Mouse (Mus musculus) embryonic facial prominence, embryonic 13.5 days (tissue): Measurements from ENCODE around the gene Meis2. TPM values are rescaled to one million over a fixed set of nuclear protein-coding genes. Genes with fewer than 3 reads are reported as not detected.
A peak's percentile ranks its signal among the peaks of the same experiment; 100 is the strongest.

Experiments
- ATAC-seq: fragments of 200-750 bp; cut with Nextera tagmentation; 2 replicates; pipeline ENCODE4 v1.8.0; 2017; ENCODE audit warnings: low read depth; ENCODE audit not compliant: insufficient number of reproducible peaks, insufficient read depth, low FRiP score, low TSS enrichment
- H3K27ac ChIP-seq: fragments of 300-500 bp; sonication (generic); 2 replicates; pipeline ENCODE4 v1.5.1; 2015; ENCODE audit warnings: moderate library complexity, mild to moderate bottlenecking, inconsistent platforms
- H3K27me3 ChIP-seq: fragments of 300-500 bp; sonication (generic); 2 replicates; pipeline ENCODE4 v1.6.1; 2015; ENCODE audit warnings: mild to moderate bottlenecking, inconsistent platforms
- H3K36me3 ChIP-seq: fragments of 300-500 bp; sonication (generic); 2 replicates; pipeline ENCODE4 v1.6.1; 2015; ENCODE audit warnings: mild to moderate bottlenecking, inconsistent platforms
- H3K4me1 ChIP-seq: fragments of 300-500 bp; sonication (generic); 2 replicates; pipeline ENCODE4 v1.6.1; 2015; ENCODE audit warnings: inconsistent platforms
- H3K4me2 ChIP-seq: fragments of 300-500 bp; sonication (generic); 2 replicates; pipeline ENCODE4 v1.6.1; 2015; ENCODE audit warnings: moderate library complexity, mild to moderate bottlenecking, inconsistent platforms
- H3K4me3 ChIP-seq: fragments of 300-500 bp; sonication (generic); 2 replicates; pipeline ENCODE4 v1.5.1; 2015; ENCODE audit warnings: mild to moderate bottlenecking, inconsistent platforms
- H3K9ac ChIP-seq: fragments of 300-500 bp; sonication (generic); 2 replicates; pipeline ENCODE4 v1.6.1; 2015; ENCODE audit warnings: mild to moderate bottlenecking, inconsistent platforms
- H3K9me3 ChIP-seq: fragments of 300-500 bp; sonication (generic); 2 replicates; pipeline ENCODE4 v1.6.1; 2016; ENCODE audit warnings: inconsistent platforms
- whole genome bisulfite sequencing: fragments of 180-500 bp; shearing (Covaris S2); methylation state at CpG from one replicate; pipeline ENCODE4 v1.1.7; 2015; ENCODE audit warnings: mixed read lengths; 5-methylcytosine and 5-hydroxymethylcytosine counted together
- polyA plus RNA-seq: library from polyadenylated mRNA; unstranded; fragments of >200 nt; fragmentation: Nextera tagmentation; extraction: Ambion mirVana; gene quantifications from 2 replicates; pipeline ENCODE4 v1.2.1, GENCODE M21; 2015

Meis2 gene
- polyA plus RNA-seq, 1 experiment from 2014 or later, result 43.1 TPM

DNA sequence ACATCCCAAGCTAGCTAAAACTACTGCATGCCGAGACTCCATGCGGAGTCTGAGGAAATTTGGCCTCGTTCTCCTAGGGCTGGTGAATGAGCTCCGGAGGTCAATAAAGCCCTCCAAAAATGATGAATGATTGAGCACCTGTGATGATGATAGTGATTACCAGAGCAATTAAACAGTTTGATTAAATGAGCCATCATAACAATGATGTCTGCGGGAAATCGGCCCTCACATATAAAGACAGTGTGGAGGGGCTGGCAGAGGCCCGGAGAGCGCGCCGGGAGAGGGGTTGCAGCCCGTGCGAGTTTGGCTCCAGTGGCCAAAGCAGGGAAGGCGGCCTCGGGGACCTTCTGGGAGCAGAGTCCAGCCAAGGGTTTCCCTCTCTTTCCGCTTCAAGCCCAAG is 2.1 kb upstream of the Meis2 start:
- Histone ChIP-seq H3K27ac (peak overlapping the region; percentile 94), H3K9ac (peak overlapping the region; percentile 77), H3K4me2 (peak overlapping the region; percentile 72), H3K9me3 (no peaks in the 10 kb centered on the region), H3K27me3 (peaks cover 46% of the 10 kb centered on the region), H3K36me3 (no peaks in the 10 kb centered on the region), H3K4me3 (peak overlapping the region; percentile 62), H3K4me1 (peaks cover 14% of the 10 kb centered on the region)
- WGBS, result 2% methylated on average over 15 of the region's 15 CpGs
- no peak for ATAC-seq

DNA sequence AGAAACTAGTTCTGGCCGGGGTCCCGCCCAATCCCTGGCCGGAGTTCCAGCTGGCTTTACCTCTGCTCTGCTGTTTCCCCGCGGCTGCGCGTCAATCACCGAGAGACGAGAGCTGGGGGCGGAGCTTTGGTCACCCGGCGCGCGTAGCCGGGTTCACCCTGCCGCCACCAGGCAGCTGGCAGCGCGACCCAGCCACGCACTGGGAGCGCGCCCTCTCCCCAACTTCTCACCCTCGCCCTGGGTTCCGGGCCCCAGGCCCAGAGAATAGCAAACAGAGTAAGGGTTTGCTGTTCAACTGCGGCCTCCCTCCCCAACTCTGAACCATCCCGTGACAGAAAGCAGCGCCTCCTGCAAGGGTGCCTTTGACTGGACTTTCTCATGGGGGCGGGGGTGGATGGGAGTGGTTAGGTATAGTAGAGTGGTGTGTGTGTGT is 1.4 kb upstream of the Meis2 start:
- Histone ChIP-seq H3K4me1 (peaks cover 17% of the 10 kb centered on the region), H3K27ac (peak overlapping the region; percentile 94), H3K4me3 (peak overlapping the region; percentile 62), H3K9me3 (no peaks in the 10 kb centered on the region), H3K36me3 (no peaks in the 10 kb centered on the region), H3K27me3 (peaks cover 39% of the 10 kb centered on the region), H3K9ac (peak overlapping the region; percentile 77), H3K4me2 (peak overlapping the region; percentile 72)
- WGBS, result under 1% methylated on average over 27 of the region's 27 CpGs
- peak; percentile 56 for ATAC-seq

DNA sequence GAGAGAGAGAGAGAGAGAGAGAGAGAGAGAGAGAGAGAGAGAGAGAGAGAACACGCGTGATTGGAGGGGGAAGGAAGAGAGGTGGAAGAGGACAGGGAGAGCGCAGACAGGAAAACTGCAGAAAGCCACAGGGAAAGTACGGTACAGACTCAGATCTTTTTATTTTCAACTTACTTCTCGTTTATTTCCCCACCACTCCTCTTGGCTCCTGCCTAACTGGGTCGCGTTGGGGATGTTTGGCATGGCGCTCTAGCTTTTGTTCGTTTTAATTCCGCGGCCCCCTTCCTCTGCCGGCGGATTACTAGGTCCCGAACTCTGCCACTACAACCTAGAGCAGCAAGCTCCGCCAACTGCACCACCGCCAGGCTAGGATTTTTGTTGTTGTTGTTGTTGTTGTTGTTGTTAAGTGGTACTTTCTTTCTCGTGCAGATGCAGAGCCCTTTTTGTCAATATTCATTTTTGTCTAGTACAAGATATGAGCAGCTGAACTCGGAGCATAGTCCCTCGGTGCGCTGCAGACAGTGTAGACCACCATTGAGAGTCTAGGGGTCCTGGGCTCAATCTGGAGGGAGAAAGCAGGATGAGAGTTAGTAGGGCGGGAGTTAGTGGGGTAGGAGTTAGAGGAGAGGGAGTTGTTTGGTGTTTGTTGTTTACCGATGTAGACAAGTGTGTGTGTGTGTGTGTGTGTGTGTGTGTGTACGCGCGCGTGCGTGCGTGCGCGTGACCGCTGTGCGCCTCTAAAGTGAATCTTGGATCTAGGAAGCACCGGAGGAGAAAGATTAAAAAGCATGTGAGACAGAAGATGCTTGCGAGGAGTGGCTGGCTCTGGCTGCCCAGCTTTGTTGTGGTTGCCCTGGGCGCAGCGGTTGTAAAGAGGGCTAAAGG is 660 bp upstream of the Meis2 start:
- Histone ChIP-seq H3K4me1 (peaks cover 17% of the 10 kb centered on the region), H3K4me2 (peak overlapping the region; percentile 72), H3K9me3 (no peaks in the 10 kb centered on the region), H3K27ac (peak overlapping the region; percentile 94), H3K9ac (peak overlapping the region; percentile 77), H3K27me3 (peaks cover 34% of the 10 kb centered on the region), H3K36me3 (no peaks in the 10 kb centered on the region), H3K4me3 (peak overlapping the region; percentile 62)
- under 1% methylated on average over 35 of the region's 36 CpGs for WGBS
- ATAC-seq, result no peak

- peaks cover 34% of the 10 kb centered on the region for H3K27me3 ChIP-seq
- ATAC-seq, result no peak
Measured at GRCm38 (mm10) chr2:116065057-116065456, 582 bp downstream of the Meis2 start.

DNA sequence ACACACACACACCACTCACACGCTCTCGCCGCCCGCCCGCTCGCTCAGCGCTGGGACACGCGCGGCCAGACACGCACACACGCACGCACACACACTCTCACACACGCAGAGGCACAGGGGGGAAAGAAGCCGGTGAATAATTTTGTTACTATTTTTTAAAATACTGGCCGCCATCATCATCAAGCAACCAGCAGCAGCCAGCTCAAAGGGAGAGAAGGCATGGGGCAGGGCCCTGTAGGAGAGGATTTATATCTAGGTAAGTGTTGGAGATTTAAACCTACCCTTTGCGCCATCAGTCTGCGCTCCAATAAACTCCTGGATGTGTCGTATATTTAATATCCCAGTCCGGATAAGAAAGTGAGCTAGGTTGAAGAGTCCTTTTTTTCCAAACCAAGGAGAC is 1.1 kb downstream of the Meis2 start:
- no peak for ATAC-seq
- 0% methylated on average over 20 of the region's 20 CpGs for WGBS
- peaks cover 31% of the 10 kb centered on the region for H3K4me1 ChIP-seq
- no peaks in the 10 kb centered on the region for H3K36me3 ChIP-seq
- peak overlapping the region; percentile 72 for H3K4me2 ChIP-seq
- peak overlapping the region; percentile 87 for H3K9ac ChIP-seq
- peaks cover 34% of the 10 kb centered on the region for H3K27me3 ChIP-seq
- H3K9me3 ChIP-seq, result no peaks in the 10 kb centered on the region
- peak overlapping the region; percentile 94 for H3K27ac ChIP-seq
- H3K4me3 ChIP-seq, result peak overlapping the region; percentile 62

More at GRCm38 (mm10) chr2:116065057-116065456, 582 bp downstream of the Meis2 start:
- Histone ChIP-seq H3K4me2 (peak overlapping the region; percentile 72), H3K36me3 (no peaks in the 10 kb centered on the region), H3K4me3 (peak overlapping the region; percentile 62), H3K4me1 (peaks cover 30% of the 10 kb centered on the region), H3K9ac (peak overlapping the region; percentile 87), H3K9me3 (no peaks in the 10 kb centered on the region), H3K27ac (peak overlapping the region; percentile 94)
- WGBS, result under 1% methylated on average over 10 of the region's 10 CpGs

DNA sequence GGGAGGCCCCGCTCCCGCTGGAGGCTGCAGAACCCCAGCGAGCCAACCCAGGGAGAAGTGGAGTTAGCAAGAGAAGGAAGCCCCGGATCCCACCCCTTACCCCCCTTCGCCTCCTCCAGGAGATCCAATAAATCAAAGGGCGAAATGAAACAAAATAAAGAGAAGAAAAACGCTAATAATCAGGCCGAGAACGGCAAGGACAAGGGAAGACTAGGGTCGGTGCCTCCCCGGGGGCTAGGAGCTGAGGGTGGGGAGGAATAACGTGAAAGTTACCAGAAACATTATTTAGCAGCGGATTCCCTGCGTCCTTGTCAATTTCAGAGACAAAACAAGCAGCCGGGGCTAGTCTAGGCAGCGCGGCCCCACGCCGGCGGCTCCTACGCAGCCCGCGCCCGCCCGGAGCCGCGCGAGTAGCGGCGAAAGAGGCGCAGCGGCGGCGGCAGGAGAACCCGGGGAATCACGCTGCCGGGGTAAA is 1.8 kb downstream of the Meis2 start:
- H3K27ac ChIP-seq, result peak overlapping the region; percentile 94
- H3K4me3 ChIP-seq, result peak overlapping the region; percentile 62
- H3K9me3 ChIP-seq, result no peaks in the 10 kb centered on the region
- H3K4me1 ChIP-seq, result peaks cover 31% of the 10 kb centered on the region
- no peaks in the 10 kb centered on the region for H3K36me3 ChIP-seq
- peak overlapping the region; percentile 72 for H3K4me2 ChIP-seq
- 0% methylated on average over 37 of the region's 37 CpGs for WGBS
- peak overlapping the region; percentile 87 for H3K9ac ChIP-seq
- ATAC-seq, result no peak
- peaks cover 34% of the 10 kb centered on the region for H3K27me3 ChIP-seq

DNA sequence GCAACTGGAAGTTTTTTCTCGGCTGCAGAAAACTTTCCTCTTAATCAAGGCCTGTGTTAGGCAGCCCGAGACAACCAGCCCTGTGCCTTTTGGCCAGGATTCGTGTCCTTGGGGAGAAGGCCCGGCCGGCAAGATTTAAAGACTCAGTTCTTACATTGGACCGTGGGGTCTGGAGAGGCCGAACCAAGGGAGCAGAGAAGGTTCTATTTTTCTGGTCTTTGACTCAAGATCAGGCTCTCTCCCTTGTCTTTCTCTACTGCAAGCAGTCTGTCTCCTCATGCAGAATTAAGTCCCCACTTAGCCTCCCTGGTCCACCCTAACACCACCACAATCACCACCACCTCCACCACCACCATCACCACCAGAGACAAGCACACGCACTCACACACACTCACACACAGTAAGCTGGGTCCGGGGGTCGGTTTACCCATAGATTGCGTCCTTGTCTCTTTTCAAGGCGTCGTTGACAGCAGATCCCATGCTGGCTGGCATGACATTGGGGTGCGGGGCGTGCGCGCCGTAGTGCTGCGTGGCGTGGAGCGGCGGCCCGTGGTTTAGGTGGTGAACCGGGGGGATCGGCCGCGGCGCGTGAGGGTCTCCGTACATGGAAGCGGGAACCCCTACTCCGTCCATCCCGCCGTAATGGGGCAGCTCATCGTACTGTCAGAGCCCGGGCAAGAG is 2.7 kb downstream of the Meis2 start:
- H3K4me1 ChIP-seq, result peaks cover 35% of the 10 kb centered on the region
- H3K27ac ChIP-seq, result peak overlapping the region; percentile 94
- H3K27me3 ChIP-seq, result peaks cover 37% of the 10 kb centered on the region
- H3K36me3 ChIP-seq, result no peaks in the 10 kb centered on the region
- under 1% methylated on average over 36 of the region's 36 CpGs for WGBS
- no peak for ATAC-seq
- no peaks in the 10 kb centered on the region for H3K9me3 ChIP-seq
- H3K9ac ChIP-seq, result peak overlapping the region; percentile 87
- H3K4me2 ChIP-seq, result peak overlapping the region; percentile 72
- peak overlapping the region; percentile 62 for H3K4me3 ChIP-seq

DNA sequence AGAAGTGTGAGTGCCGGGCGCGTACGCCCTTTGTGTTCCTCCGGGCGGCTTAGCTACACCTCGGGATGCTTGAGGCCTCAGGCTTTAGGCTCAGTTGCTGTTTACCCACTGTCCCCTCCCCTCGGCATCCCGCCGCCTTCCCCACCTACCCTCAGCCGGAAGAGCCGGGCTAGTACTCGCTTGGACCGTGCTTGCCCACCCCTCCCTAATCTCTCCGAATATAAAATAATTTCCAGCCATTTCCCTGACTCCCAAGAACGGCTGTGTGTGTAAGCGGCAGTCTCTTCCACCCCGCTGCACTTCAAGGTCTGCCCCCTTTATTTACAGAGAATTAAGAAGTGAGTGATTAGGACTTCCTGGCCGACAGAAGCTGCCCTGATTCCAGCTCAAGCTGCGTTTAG is 3.4 kb downstream of the Meis2 start:
- no peak for ATAC-seq
- Histone ChIP-seq H3K4me1 (peaks cover 35% of the 10 kb centered on the region), H3K36me3 (no peaks in the 10 kb centered on the region), H3K9ac (peak overlapping the region; percentile 87), H3K27me3 (peaks cover 39% of the 10 kb centered on the region), H3K27ac (peak overlapping the region; percentile 94), H3K9me3 (no peaks in the 10 kb centered on the region), H3K4me3 (peak overlapping the region; percentile 62), H3K4me2 (peak overlapping the region; percentile 72)
- WGBS, result under 1% methylated on average over 20 of the region's 20 CpGs

- peak overlapping the region; percentile 87 for H3K9ac ChIP-seq
- H3K27me3 ChIP-seq, result peaks cover 44% of the 10 kb centered on the region
- peak overlapping the region; percentile 94 for H3K27ac ChIP-seq
- peaks cover 39% of the 10 kb centered on the region for H3K4me1 ChIP-seq
- H3K4me3 ChIP-seq, result peak overlapping the region; percentile 62
- H3K4me2 ChIP-seq, result peak overlapping the region; percentile 72
- 1% methylated on average over 30 of the region's 30 CpGs for WGBS
- no peaks in the 10 kb centered on the region for H3K9me3 ChIP-seq
- no peak for ATAC-seq
- no peaks in the 10 kb centered on the region for H3K36me3 ChIP-seq
Measured at GRCm38 (mm10) chr2:116061401-116062021, 4.1 kb downstream of the Meis2 start.

- H3K9me3 ChIP-seq, result no peaks in the 10 kb centered on the region
- WGBS, result 6% methylated on average over 21 of the region's 21 CpGs
- peaks cover 39% of the 10 kb centered on the region for H3K4me1 ChIP-seq
- H3K36me3 ChIP-seq, result no peaks in the 10 kb centered on the region
- H3K9ac ChIP-seq, result peak overlapping the region; percentile 87
- H3K4me2 ChIP-seq, result peak overlapping the region; percentile 72
- H3K27me3 ChIP-seq, result peaks cover 48% of the 10 kb centered on the region
- H3K4me3 ChIP-seq, result peak overlapping the region; percentile 62
- peak overlapping the region; percentile 94 for H3K27ac ChIP-seq
- no peak for ATAC-seq
Measured at GRCm38 (mm10) chr2:116060701-116061400, 4.8 kb downstream of the Meis2 start.

- Histone ChIP-seq H3K4me3 (peak overlapping the region; percentile 62), H3K9ac (peak overlapping the region; percentile 87), H3K4me1 (peaks cover 39% of the 10 kb centered on the region), H3K4me2 (peak overlapping the region; percentile 72), H3K36me3 (no peaks in the 10 kb centered on the region), H3K9me3 (no peaks in the 10 kb centered on the region), H3K27ac (peak overlapping the region; percentile 94), H3K27me3 (peaks cover 51% of the 10 kb centered on the region)
- no peak for ATAC-seq
- WGBS, result 8% methylated on average over 19 of the region's 19 CpGs
Measured at GRCm38 (mm10) chr2:116060210-116060609, 5.4 kb downstream of the Meis2 start.
